Mouse (Mus musculus) midbrain, embryonic 15.5 days (tissue): ENCODE measurements around the gene Hunk. TPM values are rescaled to one million over a fixed set of nuclear protein-coding genes. Genes with fewer than 3 reads are reported as not detected.

Experiments
- polyA plus RNA-seq: library from polyadenylated mRNA; unstranded; fragments of >200 nt; fragmentation: Nextera tagmentation; extraction: Ambion mirVana; gene quantifications from 2 replicates; pipeline ENCODE4 v1.2.1, GENCODE M21; 2015

Hunk gene
- polyA plus RNA-seq, 1 experiment from 2014 or later: 7.3 TPM

Other genes starting within 250 kb of the Hunk start
- gene Tiam1, start 242.2 kb upstream of the Hunk start, polyA plus RNA-seq: 26.3 and 30.8 TPM in 2 replicates
- 855 and 861 TPM in 2 replicates for gene Sod1, start 165.3 kb upstream of the Hunk start, polyA plus RNA-seq
- gene Scaf4, start 101.5 kb upstream of the Hunk start, polyA plus RNA-seq: 27.8 and 30.1 TPM in 2 replicates